Mouse (Mus musculus) forebrain, embryonic 13.5 days (tissue): ENCODE measurements around the gene Adcy9. TPM values are rescaled to one million over a fixed set of nuclear protein-coding genes. Genes with fewer than 3 reads are reported as not detected.

ENCODE experiments used
- ATAC-seq: fragments of 200-750 bp; cut with Nextera tagmentation; 2 replicates; pipeline ENCODE4 v1.8.0; 2017
- H3K27ac ChIP-seq: fragments of 300-500 bp; sonication (generic); 2 replicates; pipeline ENCODE4 v1.5.1; 2015; ENCODE audit warnings: inconsistent platforms, mild to moderate bottlenecking, moderate library complexity
- H3K27me3 ChIP-seq: fragments of 300-500 bp; sonication (generic); 2 replicates; pipeline ENCODE4 v1.6.1; 2015; ENCODE audit warnings: mild to moderate bottlenecking, inconsistent platforms
- H3K36me3 ChIP-seq: fragments of 300-500 bp; sonication (generic); 2 replicates; pipeline ENCODE4 v1.6.1; 2015; ENCODE audit warnings: mild to moderate bottlenecking, inconsistent platforms; ENCODE audit not compliant: poor library complexity, severe bottlenecking
- H3K4me1 ChIP-seq: fragments of 300-500 bp; sonication (generic); 2 replicates; pipeline ENCODE4 v1.6.1; 2015; ENCODE audit warnings: inconsistent platforms
- H3K4me2 ChIP-seq: fragments of 300-500 bp; sonication (generic); 2 replicates; pipeline ENCODE4 v1.6.1; 2015; ENCODE audit warnings: inconsistent platforms, mild to moderate bottlenecking, moderate library complexity
- H3K4me3 ChIP-seq: fragments of 300-500 bp; sonication (generic); 2 replicates; pipeline ENCODE4 v1.5.1; 2015; ENCODE audit warnings: mild to moderate bottlenecking, inconsistent platforms
- H3K9ac ChIP-seq: fragments of 300-500 bp; sonication (generic); 2 replicates; pipeline ENCODE4 v1.6.1; 2015; ENCODE audit warnings: mild to moderate bottlenecking, inconsistent platforms
- H3K9me3 ChIP-seq: fragments of 300-500 bp; sonication (generic); replicated peaks from 2 replicates; pipeline ENCODE4 v1.6.1; 2016; ENCODE audit warnings: inconsistent platforms
- whole genome bisulfite sequencing: fragments of 180-500 bp; shearing (Covaris S2); methylation state at CpG from one replicate; pipeline ENCODE4 v1.1.7; 2015; 5-methylcytosine and 5-hydroxymethylcytosine counted together
- polyA plus RNA-seq: library from polyadenylated mRNA; unstranded; fragments of >200 nt; fragmentation: Nextera tagmentation; extraction: Ambion mirVana; gene quantifications from 2 replicates; pipeline ENCODE4 v1.2.1, GENCODE M21; 2015

The Adcy9 gene
- polyA plus RNA-seq, 1 experiment from 2014 or later, result 1.0 TPM

DNA sequence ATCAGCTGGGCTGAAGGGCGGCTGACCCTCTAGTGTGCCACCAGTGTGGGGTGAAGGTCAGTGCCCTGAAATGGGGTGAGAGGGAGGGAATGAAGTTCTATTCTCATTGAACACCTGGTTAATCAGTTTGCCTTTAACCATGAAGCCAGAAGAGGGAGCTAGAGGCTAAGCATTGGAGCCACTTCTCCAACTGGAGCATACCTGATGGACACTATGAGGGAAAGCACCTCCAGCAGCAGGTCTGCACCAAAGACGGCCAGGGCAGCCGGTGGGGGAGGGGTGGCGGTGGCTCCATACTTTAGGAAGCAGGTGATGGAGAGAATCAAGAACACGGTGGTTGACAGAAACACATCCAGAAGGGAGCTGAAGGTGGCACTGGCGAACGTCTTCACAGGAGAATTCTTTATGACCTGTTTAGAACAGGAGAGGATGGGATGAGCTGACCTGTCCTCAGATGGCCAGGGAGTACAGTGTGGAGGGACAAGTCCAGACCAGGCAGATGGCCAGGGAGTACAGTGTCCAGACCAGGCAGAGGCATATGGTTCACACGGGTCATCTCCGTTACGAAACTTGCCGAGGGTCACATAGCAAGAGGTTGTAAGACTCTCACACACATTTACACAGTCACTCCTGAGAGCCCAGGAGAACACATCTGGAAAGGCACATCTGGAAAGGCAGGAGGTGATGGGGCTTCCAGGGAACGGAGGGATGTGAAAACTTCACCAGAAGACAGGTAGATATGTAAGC lies 115.9 kb downstream of the Adcy9 start:
- Histone ChIP-seq H3K4me3 (no peak overlapping the region), H3K4me2 (no peak overlapping the region), H3K27ac (no peak overlapping the region), H3K9me3 (no peaks in the 10 kb centered on the region), H3K27me3 (no peaks in the 10 kb centered on the region), H3K36me3 (no peaks in the 10 kb centered on the region; the same call in 1 of the 2 replicates), H3K4me1 (no peaks in the 10 kb centered on the region), H3K9ac (no peak overlapping the region)
- ATAC-seq, result no peak
- 70% methylated on average over 12 of the region's 12 CpGs for WGBS

GRCm38 (mm10) chr16:4303554-4303953 lies 116.7 kb downstream of the Adcy9 start:
- no peaks in the 10 kb centered on the region for H3K9me3 ChIP-seq
- H3K4me1 ChIP-seq, result no peaks in the 10 kb centered on the region
- no peak for ATAC-seq
- no peaks in the 10 kb centered on the region for H3K27me3 ChIP-seq
- H3K4me2 ChIP-seq, result no peak overlapping the region
- no peaks in the 10 kb centered on the region; the same call in 1 of the 2 replicates for H3K36me3 ChIP-seq
- no peak overlapping the region for H3K27ac ChIP-seq
- 81% methylated on average over 5 of the region's 5 CpGs for WGBS
- H3K9ac ChIP-seq, result no peak overlapping the region
- no peak overlapping the region for H3K4me3 ChIP-seq

- Histone ChIP-seq H3K36me3 (peaks cover 3% of the 10 kb centered on the region; the same call in 1 of the 2 replicates), H3K27me3 (no peaks in the 10 kb centered on the region), H3K4me1 (no peaks in the 10 kb centered on the region), H3K27ac (no peak overlapping the region), H3K4me2 (no peak overlapping the region), H3K9ac (no peak overlapping the region), H3K4me3 (no peak overlapping the region), H3K9me3 (no peaks in the 10 kb centered on the region)
- WGBS, result 95% methylated on average over 7 of the region's 7 CpGs
- no peak for ATAC-seq
Measured at GRCm38 (mm10) chr16:4300280-4300679, 120.0 kb downstream of the Adcy9 start.

DNA sequence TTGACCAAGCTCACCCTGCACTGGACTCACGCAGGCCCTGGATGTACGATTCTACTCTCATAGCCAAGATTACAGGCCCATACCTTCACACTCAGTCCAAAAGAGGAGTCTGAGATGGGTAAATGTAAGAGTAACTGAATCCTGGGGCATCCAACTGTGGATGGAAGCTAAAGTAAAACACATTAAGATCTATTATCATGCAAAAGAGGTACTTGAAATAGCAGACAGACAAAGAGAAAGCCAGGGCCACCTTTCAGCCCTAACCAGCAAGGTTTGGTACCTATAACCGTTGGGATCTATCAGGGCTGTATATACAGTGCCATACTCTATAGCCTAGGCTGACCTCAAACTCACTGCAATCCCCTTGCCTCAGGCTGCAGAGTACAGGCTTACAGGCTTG lies 127.0 kb downstream of the Adcy9 start:
- ATAC-seq, result no peak
- H3K4me1 ChIP-seq, result no peaks in the 10 kb centered on the region
- no peaks in the 10 kb centered on the region for H3K9me3 ChIP-seq
- H3K4me2 ChIP-seq, result no peak overlapping the region
- no peak overlapping the region for H3K27ac ChIP-seq
- H3K36me3 ChIP-seq, result peaks cover 5% of the 10 kb centered on the region
- WGBS, result 72% methylated on average over 3 of the region's 3 CpGs
- H3K4me3 ChIP-seq, result no peak overlapping the region
- H3K27me3 ChIP-seq, result no peaks in the 10 kb centered on the region
- H3K9ac ChIP-seq, result no peak overlapping the region

GRCm38 (mm10) chr16:4289507-4289906 lies 130.8 kb downstream of the Adcy9 start:
- H3K9me3 ChIP-seq, result no peaks in the 10 kb centered on the region
- H3K27me3 ChIP-seq, result no peaks in the 10 kb centered on the region
- peaks cover 5% of the 10 kb centered on the region for H3K36me3 ChIP-seq
- ATAC-seq, result no peak
- no peak overlapping the region for H3K4me2 ChIP-seq
- H3K27ac ChIP-seq, result no peak overlapping the region
- H3K4me1 ChIP-seq, result no peaks in the 10 kb centered on the region
- no peak overlapping the region for H3K4me3 ChIP-seq
- no peak overlapping the region for H3K9ac ChIP-seq

DNA sequence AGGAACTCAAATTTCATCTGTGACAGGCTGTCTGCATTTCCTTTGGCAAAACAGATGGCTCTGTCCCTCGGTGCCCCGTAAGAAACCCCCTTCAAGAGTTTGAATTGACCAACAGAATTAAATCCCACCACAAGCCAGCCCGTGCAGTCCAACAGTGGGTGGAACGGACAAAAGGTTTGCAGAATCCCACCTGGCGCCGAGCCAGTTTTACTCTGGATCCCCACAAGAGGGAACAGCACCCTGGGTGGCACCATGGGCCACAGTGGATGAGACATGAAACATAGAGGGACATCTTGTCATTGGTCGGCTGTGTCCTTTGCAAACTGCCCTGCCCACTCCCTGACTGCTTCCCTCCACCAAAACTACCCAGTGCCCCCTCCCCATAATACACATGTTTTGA lies 133.7 kb downstream of the Adcy9 start:
- Histone ChIP-seq H3K27me3 (no peaks in the 10 kb centered on the region), H3K4me1 (no peaks in the 10 kb centered on the region), H3K9me3 (no peaks in the 10 kb centered on the region), H3K4me3 (no peak overlapping the region), H3K9ac (no peak overlapping the region), H3K36me3 (peaks cover 5% of the 10 kb centered on the region), H3K4me2 (no peak overlapping the region), H3K27ac (no peak overlapping the region)
- WGBS, result 72% methylated on average over 7 of the region's 7 CpGs
- ATAC-seq, result no peak

DNA sequence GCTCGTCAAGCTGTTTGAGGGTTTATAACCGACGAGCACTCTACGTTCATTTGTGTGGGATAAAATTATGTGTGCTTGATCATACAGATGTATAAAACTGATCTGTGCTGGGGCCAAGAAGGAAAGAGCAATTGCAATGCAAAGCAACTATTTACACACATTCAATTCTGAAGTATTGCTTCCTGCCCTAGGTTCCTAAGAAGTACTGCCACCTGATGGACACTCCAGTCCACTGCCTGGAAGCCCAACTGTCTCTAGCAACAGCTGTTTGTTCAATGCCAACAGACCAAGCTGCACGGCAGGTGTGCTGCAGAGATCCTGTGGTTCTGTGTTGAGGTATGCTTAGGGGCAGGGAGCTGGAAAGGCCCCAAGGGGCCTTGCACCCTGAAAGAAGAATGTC lies 135.0 kb downstream of the Adcy9 start:
- Histone ChIP-seq H3K4me3 (no peak overlapping the region), H3K27ac (no peak overlapping the region), H3K9me3 (no peaks in the 10 kb centered on the region), H3K4me2 (no peak overlapping the region), H3K4me1 (no peaks in the 10 kb centered on the region), H3K36me3 (peaks cover 5% of the 10 kb centered on the region), H3K27me3 (no peaks in the 10 kb centered on the region), H3K9ac (no peak overlapping the region)
- WGBS, result 77% methylated on average over 5 of the region's 5 CpGs
- no peak for ATAC-seq

GRCm38 (mm10) chr16:4283267-4283851 lies 136.9 kb downstream of the Adcy9 start:
- Histone ChIP-seq H3K27ac (no peak overlapping the region), H3K9ac (no peak overlapping the region), H3K27me3 (no peaks in the 10 kb centered on the region), H3K36me3 (peaks cover 4% of the 10 kb centered on the region), H3K9me3 (no peaks in the 10 kb centered on the region), H3K4me3 (no peak overlapping the region), H3K4me1 (no peaks in the 10 kb centered on the region), H3K4me2 (no peak overlapping the region)
- WGBS, result 85% methylated on average over 11 of the region's 11 CpGs
- no peak for ATAC-seq

DNA sequence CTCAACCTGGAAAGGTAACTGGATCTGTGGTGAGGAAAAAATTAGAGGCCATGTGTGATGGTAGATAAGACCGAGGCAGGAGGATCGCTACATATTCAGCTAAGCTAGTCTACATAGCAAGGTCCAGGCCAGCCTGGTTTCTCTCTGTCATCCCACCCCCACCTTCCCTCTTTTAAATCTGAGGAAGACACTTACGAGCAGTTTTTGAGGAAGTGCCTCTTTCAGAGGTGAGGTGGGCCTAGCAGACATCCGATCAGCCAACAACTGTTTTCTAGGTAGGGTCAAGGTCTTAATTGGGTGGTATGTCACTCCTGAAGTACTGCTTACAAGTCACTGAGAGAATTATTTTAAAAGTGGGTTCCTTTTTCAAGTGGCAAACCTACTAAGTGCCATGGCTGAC lies 138.8 kb downstream of the Adcy9 start:
- Histone ChIP-seq H3K4me2 (no peak overlapping the region), H3K4me1 (no peaks in the 10 kb centered on the region), H3K27ac (no peak overlapping the region), H3K27me3 (no peaks in the 10 kb centered on the region), H3K9me3 (no peaks in the 10 kb centered on the region), H3K36me3 (no peaks in the 10 kb centered on the region), H3K9ac (no peak overlapping the region), H3K4me3 (no peak overlapping the region)
- WGBS, result 95% methylated on average over 4 of the region's 4 CpGs
- no peak for ATAC-seq

GRCm38 (mm10) chr16:4280949-4281348 lies 139.3 kb downstream of the Adcy9 start:
- Histone ChIP-seq H3K27me3 (no peaks in the 10 kb centered on the region), H3K36me3 (no peaks in the 10 kb centered on the region), H3K9me3 (no peaks in the 10 kb centered on the region), H3K4me3 (no peak overlapping the region), H3K4me2 (no peak overlapping the region), H3K4me1 (no peaks in the 10 kb centered on the region), H3K9ac (no peak overlapping the region), H3K27ac (no peak overlapping the region)
- no peak for ATAC-seq
- 86% methylated on average over 9 of the region's 9 CpGs for WGBS

DNA sequence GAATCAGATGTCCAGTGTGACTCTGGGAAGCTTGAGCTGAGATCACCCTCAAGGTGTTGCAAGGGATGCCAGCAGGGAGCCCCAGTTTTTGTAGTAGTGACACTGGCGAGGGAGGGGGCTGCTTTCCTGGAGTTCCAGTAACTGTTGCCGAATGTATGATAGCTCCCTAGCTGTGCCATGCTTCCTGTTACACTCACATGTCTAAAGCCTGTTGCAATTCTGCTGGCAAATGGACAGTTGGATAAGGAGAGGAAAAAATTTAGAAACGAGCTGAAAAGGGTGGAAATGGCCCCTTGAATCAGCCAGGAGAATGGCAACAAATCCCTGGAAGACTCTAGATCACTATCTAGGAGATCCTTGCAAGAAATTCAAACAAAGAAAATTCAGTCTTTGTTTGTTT lies 140.7 kb downstream of the Adcy9 start:
- H3K27ac ChIP-seq, result no peak overlapping the region
- no peak overlapping the region for H3K4me3 ChIP-seq
- no peaks in the 10 kb centered on the region for H3K36me3 ChIP-seq
- H3K4me1 ChIP-seq, result no peaks in the 10 kb centered on the region
- H3K27me3 ChIP-seq, result no peaks in the 10 kb centered on the region
- no peak overlapping the region for H3K4me2 ChIP-seq
- no peak for ATAC-seq
- WGBS, result 78% methylated on average over 3 of the region's 3 CpGs
- H3K9me3 ChIP-seq, result no peaks in the 10 kb centered on the region
- H3K9ac ChIP-seq, result no peak overlapping the region

GRCm38 (mm10) chr16:4276621-4277020 lies 143.7 kb downstream of the Adcy9 start:
- H3K9me3 ChIP-seq, result no peaks in the 10 kb centered on the region
- H3K4me3 ChIP-seq, result no peak overlapping the region
- H3K27ac ChIP-seq, result no peak overlapping the region
- H3K4me2 ChIP-seq, result no peak overlapping the region
- no peak for ATAC-seq
- 0 out of 2 replicates have a peak, but pooled peaks cover 6% of the 10 kb centered on the region for H3K4me1 ChIP-seq
- H3K27me3 ChIP-seq, result no peaks in the 10 kb centered on the region
- no peaks in the 10 kb centered on the region for H3K36me3 ChIP-seq
- H3K9ac ChIP-seq, result no peak overlapping the region
- 81% methylated on average over 5 of the region's 5 CpGs for WGBS

GRCm38 (mm10) chr16:4276151-4276550 lies 144.1 kb downstream of the Adcy9 start:
- no peaks in the 10 kb centered on the region for H3K27me3 ChIP-seq
- no peak overlapping the region for H3K9ac ChIP-seq
- no peak for ATAC-seq
- no peaks in the 10 kb centered on the region for H3K36me3 ChIP-seq
- 79% methylated on average over 2 of the region's 2 CpGs for WGBS
- H3K4me1 ChIP-seq, result 0 out of 2 replicates have a peak, but pooled peaks cover 6% of the 10 kb centered on the region
- no peaks in the 10 kb centered on the region for H3K9me3 ChIP-seq
- no peak overlapping the region for H3K4me3 ChIP-seq
- H3K4me2 ChIP-seq, result no peak overlapping the region
- no peak overlapping the region for H3K27ac ChIP-seq
